In the genomic region with DNA sequence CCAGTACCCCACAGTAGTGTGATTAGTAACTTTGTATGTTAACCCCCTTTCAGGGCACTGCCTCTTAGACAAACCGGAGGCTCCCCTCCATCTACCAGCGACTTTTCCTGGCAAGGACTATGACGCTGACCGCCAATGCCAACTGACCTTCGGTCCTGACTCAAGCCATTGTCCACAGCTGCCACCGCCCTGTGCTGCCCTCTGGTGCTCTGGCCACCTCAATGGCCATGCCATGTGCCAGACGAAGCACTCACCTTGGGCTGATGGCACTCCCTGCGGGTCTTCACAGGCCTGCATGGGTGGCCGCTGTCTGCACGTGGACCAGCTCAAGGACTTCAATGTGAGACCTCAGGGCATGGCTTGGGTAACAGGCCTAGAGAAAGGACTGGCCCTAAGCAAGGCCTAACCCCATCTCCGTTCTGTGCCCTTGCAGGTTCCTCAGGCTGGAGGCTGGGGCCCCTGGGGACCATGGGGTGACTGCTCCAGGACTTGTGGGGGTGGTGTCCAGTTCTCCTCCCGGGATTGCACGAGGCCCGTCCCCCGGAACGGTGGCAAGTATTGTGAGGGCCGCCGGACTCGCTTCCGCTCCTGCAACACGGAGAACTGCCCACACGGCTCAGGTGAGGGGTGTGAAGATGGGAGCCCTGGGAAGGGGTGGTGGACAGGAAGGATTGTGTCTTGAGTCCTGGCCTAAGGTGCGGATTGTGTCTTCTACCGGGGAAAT, we compare ENCODE assay signal across 13 mouse cellular contexts. TPM values are rescaled to one million over a fixed set of nuclear protein-coding genes. Genes with fewer than 3 reads are reported as not detected.
DNase-seq lines count a peak whose midpoint lies in the region; ATAC-seq and TF ChIP-seq lines count a peak whose summit lies in the region.
"Had no signal": no experiment of that assay in that cellular context is flagged by ENCODE, and none has a peak within 500 bp of the region (broad histone marks: within the 10 kb centered on the region; RNA-seq: fewer than 3 reads in every experiment).

No protein-coding gene starts in this region.

- peaks cover 26% of the 10 kb centered on the region for H3K4me1 ChIP-seq in forebrain, embryonic 10.5 days
- 0 out of 2 replicates have a peak, but pooled peaks cover 6% of the 10 kb centered on the region for H3K4me1 ChIP-seq in forebrain, postnatal 0 days (ENCODE audit: insufficient read depth)
- peaks cover 13% of the 10 kb centered on the region; the same call in 1 of the 2 replicates for H3K4me1 ChIP-seq in liver, adult 2 months (ENCODE audit: control insufficient read depth, insufficient read depth, low read length)
- peaks cover 5% of the 10 kb centered on the region; the same call in 1 of the 2 replicates for H3K4me1 ChIP-seq in liver, embryonic 11.5 days (replicated peaks; ENCODE audit: control insufficient read depth, insufficient read depth, low read length)

- 0 out of 2 replicates have a peak overlapping the region, but pooled peaks have one; percentile 0 for H3K27ac ChIP-seq in forebrain, embryonic 10.5 days
- H3K27ac ChIP-seq in forebrain, postnatal 0 days (ENCODE audit: low read depth, low read length), result no peak overlapping the region
- H3K27ac ChIP-seq in liver, adult 2 months (replicated peaks; ENCODE audit: insufficient read depth, low read depth, low read length), result no peak overlapping the region
- no peak overlapping the region for H3K27ac ChIP-seq in liver, embryonic 11.5 days (ENCODE audit: low read depth, low read length)
- H3K27ac ChIP-seq: hindbrain, postnatal 0 days; limb, embryonic 10.5 days; midbrain, embryonic 12.5 days had no signal

- peaks cover 56% of the 10 kb centered on the region for H3K36me3 ChIP-seq in forebrain, embryonic 10.5 days (replicated peaks)
- H3K36me3 ChIP-seq in forebrain, postnatal 0 days (ENCODE audit: insufficient read depth), result 0 out of 2 replicates have a peak, but pooled peaks cover 6% of the 10 kb centered on the region
- H3K36me3 ChIP-seq in liver, adult 2 months (ENCODE audit: control insufficient read depth, insufficient read depth, low read length), result no peaks in the 10 kb centered on the region
- no peaks in the 10 kb centered on the region for H3K36me3 ChIP-seq in liver, embryonic 11.5 days (ENCODE audit: control insufficient read depth, insufficient read depth, low read length)
- H3K36me3 ChIP-seq in myocyte (ENCODE audit: control insufficient read depth, insufficient read depth), result no peaks in the 10 kb centered on the region
- H3K36me3 ChIP-seq: midbrain, embryonic 12.5 days had no signal

- no peak overlapping the region for H3K9ac ChIP-seq in forebrain, postnatal 0 days
- no peak overlapping the region for H3K9ac ChIP-seq in liver, adult 2 months (ENCODE audit: low read depth, low read length)
- H3K9ac ChIP-seq in liver, embryonic 11.5 days (ENCODE audit: low read depth, low read length), result no peak overlapping the region
- H3K9ac ChIP-seq: midbrain, embryonic 12.5 days had no signal

- no peak overlapping the region for H3ac ChIP-seq in myocyte (ENCODE audit: control insufficient read depth, insufficient read length)

- DNase-seq in forebrain, embryonic 10.5 days (ENCODE audit: extremely low spot score, low spot score), result no peak
- DNase-seq in forebrain, postnatal 0 days, result no peak
- peak; percentile 76 for DNase-seq in liver, adult 2 months (ENCODE audit: extremely low read depth, low read depth, low spot score)
- no peak for DNase-seq in liver, embryonic 11.5 days (ENCODE audit: low spot score)
- peak; percentile 66 for DNase-seq in adrenal gland, postnatal 25 days
- DNase-seq in lung, postnatal 14 days, result no peak
- no peak for DNase-seq in thymus, postnatal 4 days
- DNase-seq: lung, adult 2 months had no signal

- WGBS in forebrain, embryonic 10.5 days, result 92% methylated on average over 24 of the region's 24 CpGs
- WGBS in forebrain, postnatal 0 days, result 90% methylated on average over 24 of the region's 24 CpGs
- 65% methylated on average over 24 of the region's 24 CpGs for WGBS in liver, adult 2 months
- 86% methylated on average over 24 of the region's 24 CpGs for WGBS in liver, embryonic 11.5 days

- H3K27me3 ChIP-seq in forebrain, embryonic 10.5 days (ENCODE audit: poor library complexity, severe bottlenecking), result peaks cover 12% of the 10 kb centered on the region
- H3K27me3 ChIP-seq in forebrain, postnatal 0 days (ENCODE audit: insufficient read depth, low read length), result no peaks in the 10 kb centered on the region
- no peaks in the 10 kb centered on the region for H3K27me3 ChIP-seq in liver, adult 2 months (ENCODE audit: control insufficient read depth, insufficient read depth, low read length)
- peaks cover 12% of the 10 kb centered on the region for H3K27me3 ChIP-seq in liver, embryonic 11.5 days (replicated peaks; ENCODE audit: control insufficient read depth, insufficient read depth, low read length)
- no peaks in the 10 kb centered on the region for H3K27me3 ChIP-seq in myocyte (ENCODE audit: control insufficient read depth, insufficient read depth, insufficient read length)

- TF ChIP-seq CTCF in forebrain, postnatal 0 days (IDR thresholded peaks at IDR 0.05; ENCODE audit: low read depth), result no peak
- peak; percentile 90 for TF ChIP-seq CTCF in liver, adult 2 months (IDR thresholded peaks at IDR 0.05; ENCODE audit: low read depth, low read length)

- H3K4me2 ChIP-seq in forebrain, postnatal 0 days (ENCODE audit: low read depth), result no peak overlapping the region
- no peak overlapping the region for H3K4me2 ChIP-seq in liver, embryonic 11.5 days
- no peak overlapping the region for H3K4me2 ChIP-seq in myocyte (ENCODE audit: low read depth)
- H3K4me2 ChIP-seq: midbrain, embryonic 12.5 days had no signal

- H3K79me2 ChIP-seq in liver, adult 2 months (ENCODE audit: control insufficient read depth, insufficient read depth, low read length), result no peaks in the 10 kb centered on the region
- H3K79me2 ChIP-seq in myocyte (ENCODE audit: control insufficient read depth, insufficient read depth), result no peaks in the 10 kb centered on the region

- H3K9me3 ChIP-seq in forebrain, embryonic 10.5 days, result no peaks in the 10 kb centered on the region
- no peaks in the 10 kb centered on the region for H3K9me3 ChIP-seq in forebrain, postnatal 0 days (ENCODE audit: low read length)
- no peaks in the 10 kb centered on the region for H3K9me3 ChIP-seq in liver, embryonic 11.5 days (ENCODE audit: control insufficient read depth, low read length)
- H3K9me3 ChIP-seq: limb, embryonic 10.5 days; midbrain, embryonic 12.5 days had no signal

- no peak overlapping the region for H3K4me3 ChIP-seq in forebrain, embryonic 10.5 days
- H3K4me3 ChIP-seq in forebrain, postnatal 0 days (ENCODE audit: low read depth, low read length), result no peak overlapping the region
- H3K4me3 ChIP-seq in liver, adult 2 months (ENCODE audit: insufficient read depth, low read depth, low read length), result no peak overlapping the region
- H3K4me3 ChIP-seq in liver, embryonic 11.5 days (ENCODE audit: low read depth, low read length), result no peak overlapping the region
- H3K4me3 ChIP-seq in myocyte, result no peak overlapping the region
- H3K4me3 ChIP-seq: limb, embryonic 10.5 days; midbrain, embryonic 12.5 days had no signal

- ATAC-seq in forebrain, postnatal 0 days, result no peak
- no peak for ATAC-seq in liver, embryonic 11.5 days (replicated peaks; ENCODE audit: low FRiP score)

- TF ChIP-seq POLR2A in liver, adult 2 months (IDR thresholded peaks at IDR 0.05; ENCODE audit: extremely low read depth, insufficient read depth, low read length), result no peak
- no peak for TF ChIP-seq POLR2A in myocyte (IDR thresholded peaks at IDR 0.05; ENCODE audit: insufficient read length, low read depth)

RNA-seq across cellular contexts. Expression of gene Ndufs2, which starts 5.1 kb away (rescaled TPM):
- polyA plus RNA-seq in forebrain, embryonic 10.5 days (2016; fragmentation: Nextera tagmentation; extraction: Ambion mirVana), result 270 and 274 TPM in 2 replicates
- total RNA-seq in forebrain, postnatal 0 days (2014; rRNA removed), result 203 and 270 TPM in 2 replicates
- polyA plus RNA-seq in forebrain, postnatal 0 days (2015; fragmentation: Nextera tagmentation; extraction: Ambion mirVana), result 219 and 243 TPM in 2 replicates
- 272 and 275 TPM in 2 replicates for total RNA-seq in liver, adult 2 months (2014; rRNA removed)
- polyA plus RNA-seq in liver, adult 2 months (2012; rRNA removed), result 174 and 195 TPM in 2 replicates
- 256 and 262 TPM in 2 replicates for polyA plus RNA-seq in liver, embryonic 11.5 days (2014; fragmentation: Nextera tagmentation; extraction: Ambion mirVana)
- 565 and 662 TPM in 2 replicates for total RNA-seq in adrenal gland, postnatal 25 days (2021)
- polyA plus RNA-seq in myocyte (2012; fragmentation: generic; extraction: Trizol), result 409 TPM

RNA-seq across cellular contexts. Expression of gene Adamts4, which starts 6.0 kb away (rescaled TPM):
- polyA plus RNA-seq in forebrain, embryonic 10.5 days (2016; fragmentation: Nextera tagmentation; extraction: Ambion mirVana), result 9.3 and 10.8 TPM in 2 replicates
- 4.5 and 5.9 TPM in 2 replicates for total RNA-seq in forebrain, postnatal 0 days (2014; rRNA removed)
- 2.6 and 5.6 TPM in 2 replicates for polyA plus RNA-seq in forebrain, postnatal 0 days (2015; fragmentation: Nextera tagmentation; extraction: Ambion mirVana)
- total RNA-seq in liver, adult 2 months (2014; rRNA removed), result 0.09 and 0.13 TPM in 2 replicates
- 0.15 and 0.37 TPM in 2 replicates for polyA plus RNA-seq in liver, adult 2 months (2012; rRNA removed)
- 1.6 and 2.0 TPM in 2 replicates for polyA plus RNA-seq in liver, embryonic 11.5 days (2014; fragmentation: Nextera tagmentation; extraction: Ambion mirVana)
- 0.62 and 0.67 TPM in 2 replicates for total RNA-seq in adrenal gland, postnatal 25 days (2021)
- polyA plus RNA-seq in myocyte (2012; fragmentation: generic; extraction: Trizol), result 15.0 TPM
- total RNA-seq: granulocyte monocyte progenitor cell, adult 5-6 weeks had no signal

RNA-seq across cellular contexts. Expression of gene B4galt3, which starts 13.9 kb away (rescaled TPM):
- polyA plus RNA-seq in forebrain, embryonic 10.5 days (2016; fragmentation: Nextera tagmentation; extraction: Ambion mirVana), result 60.5 and 65.2 TPM in 2 replicates
- 75.1 and 99.3 TPM in 2 replicates for total RNA-seq in forebrain, postnatal 0 days (2014; rRNA removed)
- 104 and 115 TPM in 2 replicates for polyA plus RNA-seq in forebrain, postnatal 0 days (2015; fragmentation: Nextera tagmentation; extraction: Ambion mirVana)
- 4.8 and 6.4 TPM in 2 replicates for total RNA-seq in liver, adult 2 months (2014; rRNA removed)
- polyA plus RNA-seq in liver, adult 2 months (2012; rRNA removed), result 16.1 and 23.9 TPM in 2 replicates
- 49.0 and 50.6 TPM in 2 replicates for polyA plus RNA-seq in liver, embryonic 11.5 days (2014; fragmentation: Nextera tagmentation; extraction: Ambion mirVana)
- 36.9 and 38.1 TPM in 2 replicates for total RNA-seq in adrenal gland, postnatal 25 days (2021)
- polyA plus RNA-seq in myocyte (2012; fragmentation: generic; extraction: Trizol), result 19.3 TPM

RNA-seq across cellular contexts. Expression of gene Fcer1g, which starts 22.1 kb away (rescaled TPM):
- polyA plus RNA-seq in forebrain, embryonic 10.5 days (2016; fragmentation: Nextera tagmentation; extraction: Ambion mirVana), result 12.0 and 12.1 TPM in 2 replicates
- 7.6 and 11.2 TPM in 2 replicates for total RNA-seq in forebrain, postnatal 0 days (2014; rRNA removed)
- 33.2 and 37.9 TPM in 2 replicates for polyA plus RNA-seq in forebrain, postnatal 0 days (2015; fragmentation: Nextera tagmentation; extraction: Ambion mirVana)
- 6.4 and 12.4 TPM in 2 replicates for total RNA-seq in liver, adult 2 months (2014; rRNA removed)
- 21.3 and 50.7 TPM in 2 replicates for polyA plus RNA-seq in liver, adult 2 months (2012; rRNA removed)
- 70.9 and 83.6 TPM in 2 replicates for polyA plus RNA-seq in liver, embryonic 11.5 days (2014; fragmentation: Nextera tagmentation; extraction: Ambion mirVana)
- total RNA-seq in adrenal gland, postnatal 25 days (2021), result 11.1 and 13.7 TPM in 2 replicates
- not detected for polyA plus RNA-seq in myocyte (2012; fragmentation: generic; extraction: Trizol)

RNA-seq across cellular contexts. Expression of gene Ppox, which starts 24.7 kb away (rescaled TPM):
- 51.5 and 58.0 TPM in 2 replicates for polyA plus RNA-seq in forebrain, embryonic 10.5 days (2016; fragmentation: Nextera tagmentation; extraction: Ambion mirVana)
- total RNA-seq in forebrain, postnatal 0 days (2014; rRNA removed), result 26.6 and 30.6 TPM in 2 replicates
- polyA plus RNA-seq in forebrain, postnatal 0 days (2015; fragmentation: Nextera tagmentation; extraction: Ambion mirVana), result 21.1 and 23.3 TPM in 2 replicates
- total RNA-seq in liver, adult 2 months (2014; rRNA removed), result 11.0 and 14.4 TPM in 2 replicates
- polyA plus RNA-seq in liver, adult 2 months (2012; rRNA removed), result 19.6 and 31.2 TPM in 2 replicates
- polyA plus RNA-seq in liver, embryonic 11.5 days (2014; fragmentation: Nextera tagmentation; extraction: Ambion mirVana), result 131 and 133 TPM in 2 replicates
- 41.6 and 54.7 TPM in 2 replicates for total RNA-seq in adrenal gland, postnatal 25 days (2021)
- polyA plus RNA-seq in myocyte (2012; fragmentation: generic; extraction: Trizol), result 11.7 TPM

Comparison
In these comparisons a context has a peak if more than half of its experiments do, and no peak if none do; other contexts are left out.
1. DNase-seq: peak in liver, adult 2 months (single experiment) and adrenal gland, postnatal 25 days (single experiment); none in forebrain, embryonic 10.5 days (single experiment), forebrain, postnatal 0 days (single experiment), liver, embryonic 11.5 days (single experiment), lung, postnatal 14 days (single experiment) and thymus, postnatal 4 days (single experiment).